Mouse (Mus musculus): ENCODE results near the gene Rpl21. TPM values are rescaled to one million over a fixed set of nuclear protein-coding genes. Genes with fewer than 3 reads are reported as not detected.

The Rpl21 gene
- total and polyA plus RNA-seq, 3 experiments, result 70.7 to 468 TPM; not detected in 1

DNA sequence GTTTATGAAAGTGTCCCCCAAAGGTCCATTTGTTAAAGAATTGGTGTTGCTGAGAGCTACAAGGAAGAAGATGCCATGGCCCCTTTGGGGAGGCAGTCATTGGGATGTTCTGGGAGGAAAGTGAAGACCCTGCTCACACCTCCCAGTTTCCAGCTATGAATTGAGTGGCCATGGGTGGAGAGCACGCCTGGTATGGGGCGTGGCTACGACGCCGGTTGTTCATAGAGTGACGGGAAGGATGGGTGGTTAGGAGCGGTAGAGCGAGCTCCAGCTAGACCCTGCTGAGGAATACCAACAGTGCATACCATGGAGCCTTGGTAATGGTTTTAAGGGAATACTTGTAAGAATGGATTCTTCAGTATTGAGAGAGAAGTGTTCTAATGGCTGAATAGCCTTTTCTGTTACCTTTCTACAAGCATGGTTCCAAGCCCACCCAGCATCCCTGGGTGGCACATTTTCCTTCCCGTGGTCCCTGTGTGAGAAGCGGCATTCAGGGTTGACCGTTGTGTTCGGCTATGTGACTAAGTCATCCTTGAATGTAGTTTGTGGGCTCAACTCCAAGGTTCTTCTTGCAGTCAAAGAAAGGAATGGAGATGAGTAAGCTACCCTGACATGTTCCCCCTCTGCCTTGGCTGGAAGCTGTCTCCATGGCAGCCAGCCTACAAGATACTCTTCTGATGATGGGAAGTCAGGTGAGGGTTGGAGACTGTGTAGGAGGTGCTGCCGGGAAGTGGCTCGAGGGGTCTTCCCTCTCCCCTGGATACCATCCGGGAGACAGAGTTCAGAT, 51.0 kb downstream of the Rpl21 start:
- Histone ChIP-seq H3K79me2 (ENCODE audit: control insufficient read depth, insufficient read depth, low read length, poor library complexity) (no peaks in the 10 kb centered on the region), H3K36me3 (ENCODE audit: control insufficient read depth in 1 of 2, insufficient read depth in 2 of 2, low read length in 2 of 2) (no peaks in the 10 kb centered on the region), H3K27ac (ENCODE audit: control insufficient read depth, low read depth, low read length) (no peak overlapping the region), H3K9ac (ENCODE audit: control insufficient read depth, low read depth, low read length, poor library complexity, severe bottlenecking) (peak overlapping the region; percentile 35), H3K4me3 (ENCODE audit: control insufficient read depth in 1 of 2, insufficient read depth in 1 of 2, low read depth in 2 of 2, low read length in 2 of 2) (peak overlapping the region; percentile 42 to 57), H3K9me3 (replicated peaks; ENCODE audit: insufficient read depth, low read length) (no peaks in the 10 kb centered on the region), H3K4me1 (ENCODE audit: control insufficient read depth in 1 of 2, insufficient read depth in 2 of 2, low read length in 2 of 2) (no peaks in the 10 kb centered on the region; a peak in 1 of 4 replicates), H3K27me3 (ENCODE audit: control insufficient read depth in 1 of 2, insufficient read depth in 2 of 2, low read length in 2 of 2) (no peaks in the 10 kb centered on the region; a peak in 1 of 4 replicates)
- peak; percentile 61 for DNase-seq (ENCODE audit: low read depth, low spot score)
- no peak for TF ChIP-seq TAL1 (IDR thresholded peaks at IDR 0.05; ENCODE audit: low read length)
- no peak for TF ChIP-seq CHD1 (IDR thresholded peaks at IDR 0.05; ENCODE audit: low read depth, low read length)
- TF ChIP-seq MXI1 (IDR thresholded peaks at IDR 0.05; ENCODE audit: low read depth, low read length), result peak; percentile 43; the same call in 1 of the 2 replicates
- TF ChIP-seq UBTF (IDR thresholded peaks at IDR 0.05; ENCODE audit: borderline replicate concordance, insufficient read depth, low read depth, low read length), result no peak
- no peak for TF ChIP-seq E2F4 (IDR thresholded peaks at IDR 0.05; ENCODE audit: borderline replicate concordance, low read depth, low read length)
- TF ChIP-seq SIN3A (IDR thresholded peaks at IDR 0.05; ENCODE audit: low read length), result 0 out of 2 replicates have a peak, but pooled peaks have one; percentile 22

Other genes with a start within 250 kb of the Rpl21 start
- gene Gpr12, start 247.7 kb upstream of the Rpl21 start, total RNA-seq (2012; rRNA removed), result not detected in 2 replicates
- not detected for gene Gpr12, start 247.7 kb upstream of the Rpl21 start, polyA plus RNA-seq (2012; ENCODE audit: insufficient read depth in 1 of 2, insufficient read length in 2 of 2, low read depth in 1 of 2, low replicate concordance in 2 of 2, missing spikeins in 1 of 2)
- 22.0 and 24.5 TPM in 2 replicates for gene Usp12, start 37.9 kb upstream of the Rpl21 start, total RNA-seq (2012; rRNA removed)
- gene Usp12, start 37.9 kb upstream of the Rpl21 start, polyA plus RNA-seq (2012; ENCODE audit: insufficient read depth in 1 of 2, insufficient read length in 2 of 2, low read depth in 1 of 2, low replicate concordance in 2 of 2, missing spikeins in 1 of 2), result 10 to 100 TPM in 1 of 2 experiments, not detected in 1; 24.5 TPM
- 1.1 and 1.7 TPM in 2 replicates for gene Rasl11a, start 12.2 kb downstream of the Rpl21 start, total RNA-seq (2012; rRNA removed)
- gene Rasl11a, start 12.2 kb downstream of the Rpl21 start, polyA plus RNA-seq (2012; ENCODE audit: insufficient read depth in 1 of 2, insufficient read length in 2 of 2, low read depth in 1 of 2, low replicate concordance in 2 of 2, missing spikeins in 1 of 2), result 1 to 10 TPM in 1 of 2 experiments, not detected in 1; 2.3 TPM
- gene Gtf3a, start 115.8 kb downstream of the Rpl21 start, total RNA-seq (2012; rRNA removed), result 173 and 177 TPM in 2 replicates
- gene Gtf3a, start 115.8 kb downstream of the Rpl21 start, polyA plus RNA-seq (2012; ENCODE audit: insufficient read depth in 1 of 2, insufficient read length in 2 of 2, low read depth in 1 of 2, low replicate concordance in 2 of 2, missing spikeins in 1 of 2), result 100 to 1,000 TPM in 1 of 2 experiments, not detected in 1; 204 TPM
- gene Mtif3, start 130.9 kb downstream of the Rpl21 start, total RNA-seq (2012; rRNA removed), result 22.3 and 22.7 TPM in 2 replicates
- gene Mtif3, start 130.9 kb downstream of the Rpl21 start, polyA plus RNA-seq (2012; ENCODE audit: insufficient read depth in 1 of 2, insufficient read length in 2 of 2, low read depth in 1 of 2, low replicate concordance in 2 of 2, missing spikeins in 1 of 2), result 10 to 100 TPM in 1 of 2 experiments, not detected in 1; 38.2 TPM
- 19.4 and 22.0 TPM in 2 replicates for gene Lnx2, start 243.7 kb downstream of the Rpl21 start, total RNA-seq (2012; rRNA removed)
- gene Lnx2, start 243.7 kb downstream of the Rpl21 start, polyA plus RNA-seq (2012; ENCODE audit: insufficient read depth in 1 of 2, insufficient read length in 2 of 2, low read depth in 1 of 2, low replicate concordance in 2 of 2, missing spikeins in 1 of 2), result 10 to 100 TPM in 1 of 2 experiments, not detected in 1; 26.1 TPM
- gene Polr1d, start 244.2 kb downstream of the Rpl21 start, total RNA-seq (2012; rRNA removed), result 460 and 506 TPM in 2 replicates
- gene Polr1d, start 244.2 kb downstream of the Rpl21 start, polyA plus RNA-seq (2012; ENCODE audit: insufficient read depth in 1 of 2, insufficient read length in 2 of 2, low read depth in 1 of 2, low replicate concordance in 2 of 2, missing spikeins in 1 of 2), result 100 to 1,000 TPM; 185 to 388 TPM